Mouse (Mus musculus) lung, adult 2 months (tissue): ENCODE measurements around the gene Prelid1.

ENCODE experiments used
- CTCF ChIP-seq: fragments of 200-500 bp; IDR thresholded peaks from 2 replicates; pipeline ENCODE4 v1.5.1; 2011; ENCODE audit warnings: mild to moderate bottlenecking, low read length, control low read depth; ENCODE audit not compliant: insufficient read depth
- POLR2A ChIP-seq: fragments of 200-500 bp; IDR thresholded peaks from 2 replicates; pipeline ENCODE4 v1.6.1; 2011; ENCODE audit warnings: low read depth, mild to moderate bottlenecking, control low read depth, low read length, borderline replicate concordance; ENCODE audit errors: extremely low read depth

DNA sequence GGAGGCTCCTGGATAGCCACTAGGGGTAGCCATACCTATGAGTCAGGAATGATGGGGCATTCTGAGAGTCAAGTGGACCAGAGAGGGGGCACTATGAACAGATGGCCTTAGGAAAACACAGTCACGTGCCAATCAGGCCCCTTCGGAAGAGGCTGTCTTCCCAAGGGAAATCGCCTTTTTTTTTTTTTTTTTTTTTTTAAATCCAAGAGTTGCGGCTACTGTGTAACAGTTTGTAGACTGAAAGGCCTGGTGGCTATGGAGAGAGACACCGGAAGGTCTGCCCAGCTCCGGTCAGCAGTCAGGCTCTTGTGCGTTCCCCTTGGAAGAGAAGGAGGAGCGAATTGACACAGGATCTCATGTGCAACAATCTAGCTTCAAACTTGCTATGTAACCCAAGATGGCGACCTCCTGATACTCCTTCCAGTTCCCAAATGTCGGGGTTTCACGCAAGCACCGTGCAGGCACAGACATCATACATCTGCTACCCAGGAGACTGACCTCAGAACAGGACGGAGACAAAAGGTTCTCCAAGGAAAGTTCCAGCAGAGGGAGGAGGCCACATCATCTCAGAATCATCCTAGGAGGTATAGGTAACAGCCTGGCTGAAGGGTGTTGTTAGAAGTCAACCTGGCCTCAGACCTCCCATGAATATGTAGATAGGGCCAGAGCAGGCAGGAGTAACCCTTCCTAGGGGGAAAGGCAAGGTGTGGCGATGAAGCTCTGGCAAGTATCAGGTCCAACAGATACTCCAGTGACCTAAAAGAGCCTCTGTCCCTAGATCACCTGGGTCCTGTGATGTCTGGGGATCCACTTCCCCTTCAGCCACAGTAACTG lies 10.5 kb downstream of the Prelid1 start:
- TF ChIP-seq POLR2A (no peak), CTCF (no peak)
